Mouse (Mus musculus): Measurements from ENCODE around the gene Arid1b.
A peak's percentile ranks its signal among the peaks of the same experiment; 100 is the strongest.

Gene Arid1b

DNA sequence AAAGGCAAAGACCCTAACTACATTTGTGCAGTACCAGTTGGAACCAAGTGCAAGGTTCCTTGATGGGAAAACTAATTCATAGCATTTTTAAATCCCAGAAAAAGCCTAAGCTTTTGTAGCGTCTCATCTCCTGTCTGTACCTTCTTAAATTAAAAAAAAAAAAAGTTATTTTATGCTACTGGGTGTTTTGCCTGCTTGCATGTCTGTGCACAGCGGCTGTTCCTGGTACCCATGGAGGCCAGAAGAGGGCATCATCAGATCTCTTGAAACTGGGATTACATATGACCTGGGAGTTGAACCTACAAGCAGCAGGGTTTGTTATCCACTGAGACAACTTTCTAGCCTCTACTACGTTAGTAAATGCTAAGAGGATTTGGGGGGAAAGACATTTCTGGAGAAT is 196.2 kb downstream of the Arid1b start:
- no peak for DNase-seq (ENCODE audit: low spot score)

GRCm38 (mm10) chr17:5194157-5194916 is 200.2 kb downstream of the Arid1b start:
- DNase-seq (ENCODE audit: low spot score): no peak

DNA sequence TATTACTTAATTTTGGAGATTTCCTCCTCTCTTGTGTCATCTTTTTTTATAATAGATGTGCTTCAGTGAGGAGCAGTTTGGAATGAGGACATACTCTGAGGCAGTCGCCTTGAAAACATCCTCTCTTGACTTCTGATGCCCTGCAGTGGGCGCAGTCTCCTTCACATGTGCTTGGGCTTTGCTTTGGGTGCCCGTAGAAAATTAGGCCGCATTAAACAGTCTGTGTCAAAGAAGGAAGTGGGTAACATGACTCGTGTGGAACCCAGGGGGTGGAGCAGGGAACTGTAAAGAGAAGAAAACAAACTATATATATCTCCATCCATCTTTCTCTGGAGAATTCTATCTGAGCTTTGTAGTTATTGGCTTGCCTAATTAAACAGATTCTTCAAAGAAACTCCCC is 201.3 kb downstream of the Arid1b start:
- no peak for DNase-seq (ENCODE audit: low spot score)

GRCm38 (mm10) chr17:5196005-5196404 is 201.9 kb downstream of the Arid1b start:
- DNase-seq (ENCODE audit: low spot score): no peak

DNA sequence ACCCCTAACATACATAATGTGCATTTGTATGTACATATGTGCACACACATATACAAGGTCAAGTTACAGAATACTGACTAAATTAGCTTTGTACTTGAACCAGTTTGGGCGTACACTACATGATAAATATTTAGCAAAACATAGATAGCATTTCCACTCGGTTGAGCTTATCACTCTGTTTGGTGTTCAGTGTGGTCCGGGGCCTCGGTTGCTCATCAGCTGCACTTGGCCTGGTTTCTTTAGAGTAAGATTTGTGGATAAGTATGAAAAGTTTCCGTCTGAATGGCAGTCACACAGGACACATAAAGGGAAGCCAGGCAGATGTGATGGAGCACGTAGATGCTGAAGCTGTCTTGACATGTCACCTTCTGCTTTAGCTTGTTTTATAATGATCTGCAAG is 202.4 kb downstream of the Arid1b start:
- no peak for DNase-seq (ENCODE audit: low spot score)

DNA sequence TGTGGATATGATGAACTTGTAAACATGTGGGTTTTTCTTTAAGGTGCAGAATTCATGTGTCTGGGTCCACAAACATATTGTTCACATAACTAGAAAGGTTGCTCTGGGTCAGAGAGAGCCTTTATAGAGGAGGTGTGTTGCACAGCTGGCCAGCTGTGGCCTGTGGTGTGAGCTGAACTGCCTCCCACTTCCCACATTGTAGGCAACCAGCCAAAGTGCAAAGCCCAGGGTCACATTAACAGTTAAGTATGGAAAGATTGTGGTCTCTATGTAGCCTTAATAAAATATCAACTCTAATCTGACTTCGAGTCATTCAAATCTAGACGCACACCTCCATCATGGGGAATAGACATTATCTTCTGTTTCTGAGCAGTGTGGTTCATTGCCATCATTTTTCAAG is 203.0 kb downstream of the Arid1b start:
- no peak for DNase-seq (ENCODE audit: low spot score)

GRCm38 (mm10) chr17:5197765-5198164 is 203.6 kb downstream of the Arid1b start:
- DNase-seq (ENCODE audit: low spot score): no peak

DNA sequence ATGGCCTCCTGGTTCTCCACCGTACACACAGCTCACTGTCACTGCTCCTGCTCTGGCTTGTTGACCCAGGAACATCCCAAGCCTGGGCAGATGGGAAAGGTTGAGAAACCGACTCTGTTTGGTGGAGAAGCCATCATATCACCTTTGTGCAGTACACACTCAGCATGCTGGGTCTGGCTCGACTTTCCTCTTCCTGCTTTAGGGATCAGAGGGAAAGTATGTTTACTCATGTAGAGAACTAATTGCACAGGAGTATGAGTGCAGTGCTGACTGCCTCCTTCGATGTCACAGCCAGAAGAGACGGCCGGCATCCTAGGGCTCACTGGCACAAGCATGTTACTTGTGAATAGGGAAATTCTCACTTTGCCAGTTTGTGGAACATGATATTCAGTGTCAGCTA is 204.1 kb downstream of the Arid1b start:
- DNase-seq (ENCODE audit: low spot score): no peak

DNA sequence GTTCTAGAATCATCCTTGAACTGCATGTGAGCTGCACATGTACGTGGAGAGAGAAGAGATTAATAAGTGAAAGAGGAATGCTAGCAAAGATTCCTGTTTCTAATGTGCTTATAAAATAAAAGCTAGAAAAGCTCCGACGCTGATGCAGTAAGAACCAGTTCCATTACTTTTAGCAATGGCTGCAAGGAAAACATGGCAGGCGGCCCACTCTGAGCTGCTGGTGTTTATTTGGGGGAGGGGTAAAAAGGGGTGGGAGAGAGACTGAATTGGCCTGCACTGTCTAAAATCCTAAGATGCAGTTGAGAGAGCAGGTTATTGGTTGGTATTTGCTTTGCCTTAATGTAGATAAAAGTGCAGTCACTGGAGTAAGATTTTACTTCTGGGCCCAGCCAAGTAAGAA is 204.7 kb downstream of the Arid1b start:
- no peak for DNase-seq (ENCODE audit: low spot score)

- DNase-seq (ENCODE audit: low spot score): no peak
Observed at GRCm38 (mm10) chr17:5200638-5201037, 206.5 kb downstream of the Arid1b start.

DNA sequence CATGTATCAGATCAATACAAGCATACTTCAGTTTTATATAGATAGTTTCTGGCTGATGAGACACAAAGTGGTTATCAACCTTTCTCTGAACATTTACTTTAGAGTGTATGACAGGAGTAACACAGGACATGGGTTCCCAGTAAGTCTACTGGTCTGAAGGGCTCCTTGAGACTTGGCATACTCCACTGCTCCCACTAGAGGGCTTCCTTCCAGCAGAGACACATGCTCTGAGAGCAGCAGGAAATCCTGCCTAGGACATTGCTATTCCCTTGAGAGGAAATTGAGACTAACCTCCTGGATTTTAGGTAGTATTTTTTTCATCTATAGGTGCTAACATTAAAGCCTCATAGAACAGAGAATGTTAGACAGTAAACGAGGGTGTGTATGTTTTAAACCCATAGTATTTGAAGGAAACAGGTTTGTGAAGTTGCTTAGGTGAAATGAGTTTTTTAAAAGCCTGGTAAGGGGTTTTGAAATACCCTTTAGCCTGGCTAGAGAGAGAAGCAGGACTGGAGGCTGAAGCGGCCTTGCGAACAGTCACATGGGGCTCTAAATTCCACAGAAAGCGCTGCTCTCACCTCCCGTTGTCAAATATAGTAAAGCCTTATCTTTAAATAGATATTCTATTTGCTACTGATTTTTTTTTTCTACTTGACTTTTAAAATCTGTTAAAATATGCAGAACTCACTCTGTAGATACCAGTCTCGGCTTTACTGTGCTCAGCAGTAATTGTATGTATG is 207.9 kb downstream of the Arid1b start:
- peak; percentile 48 for DNase-seq (ENCODE audit: low spot score)

- DNase-seq (ENCODE audit: low spot score): no peak
Observed at GRCm38 (mm10) chr17:5202756-5203155, 208.6 kb downstream of the Arid1b start.

GRCm38 (mm10) chr17:5203346-5204102 is 209.4 kb downstream of the Arid1b start:
- DNase-seq (ENCODE audit: low spot score): no peak

DNA sequence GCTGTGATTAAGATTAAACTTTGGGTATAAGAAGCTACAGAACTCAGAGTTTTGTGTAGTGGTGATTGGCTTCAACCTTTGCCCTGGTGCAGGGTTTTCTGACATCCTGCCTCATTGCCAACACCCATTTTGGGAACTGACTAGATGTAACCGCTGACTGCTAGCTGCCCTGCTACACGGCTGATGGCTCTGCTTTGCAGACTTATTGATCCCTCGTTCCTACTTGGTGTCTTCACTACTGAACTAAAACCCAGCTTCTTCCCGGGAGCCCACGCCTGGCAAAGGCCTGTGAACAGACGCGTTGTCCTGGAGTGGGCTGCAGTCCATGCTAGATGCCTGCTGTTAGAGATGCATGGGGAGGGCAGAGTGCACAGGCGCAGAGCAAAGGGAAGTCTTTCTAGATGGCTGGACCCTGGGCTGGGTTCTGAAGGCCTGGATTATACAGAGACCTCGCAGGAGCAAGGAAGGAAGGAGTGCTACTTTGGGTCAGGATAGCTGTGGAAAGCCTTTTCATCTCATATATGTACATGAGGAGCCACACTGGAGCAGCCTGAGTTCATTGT is 210.1 kb downstream of the Arid1b start:
- no peak for DNase-seq (ENCODE audit: low spot score)

GRCm38 (mm10) chr17:5205163-5205581 is 211.0 kb downstream of the Arid1b start:
- no peak for DNase-seq (ENCODE audit: low spot score)

GRCm38 (mm10) chr17:5206731-5207130 is 212.6 kb downstream of the Arid1b start:
- no peak for DNase-seq (ENCODE audit: low spot score)

GRCm38 (mm10) chr17:5207881-5208280 is 213.7 kb downstream of the Arid1b start:
- DNase-seq (ENCODE audit: low spot score): no peak

- DNase-seq (ENCODE audit: low spot score): no peak
Observed at GRCm38 (mm10) chr17:5208362-5208761, 214.2 kb downstream of the Arid1b start.

DNA sequence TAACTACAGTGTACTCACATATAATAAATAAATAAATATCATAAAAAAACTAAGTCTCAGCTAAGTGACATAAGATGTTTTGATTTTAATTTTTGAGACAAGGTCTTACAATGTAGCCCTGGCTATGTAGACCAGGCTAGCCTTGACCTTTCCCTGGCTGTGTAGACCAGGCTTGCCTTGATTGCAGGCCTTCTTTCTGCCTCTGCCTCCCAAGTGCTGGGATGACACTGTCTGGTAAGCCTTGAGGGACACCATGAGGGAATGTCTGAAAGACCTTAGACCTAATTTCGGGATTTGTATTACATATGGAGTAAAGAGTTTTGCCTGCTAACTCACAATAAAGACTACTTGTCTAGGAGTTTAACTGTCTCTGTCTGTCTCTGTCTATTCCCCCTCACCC is 214.9 kb downstream of the Arid1b start:
- DNase-seq (ENCODE audit: low spot score): no peak

GRCm38 (mm10) chr17:5210101-5210727 is 216.1 kb downstream of the Arid1b start:
- DNase-seq (ENCODE audit: low spot score): no peak

DNA sequence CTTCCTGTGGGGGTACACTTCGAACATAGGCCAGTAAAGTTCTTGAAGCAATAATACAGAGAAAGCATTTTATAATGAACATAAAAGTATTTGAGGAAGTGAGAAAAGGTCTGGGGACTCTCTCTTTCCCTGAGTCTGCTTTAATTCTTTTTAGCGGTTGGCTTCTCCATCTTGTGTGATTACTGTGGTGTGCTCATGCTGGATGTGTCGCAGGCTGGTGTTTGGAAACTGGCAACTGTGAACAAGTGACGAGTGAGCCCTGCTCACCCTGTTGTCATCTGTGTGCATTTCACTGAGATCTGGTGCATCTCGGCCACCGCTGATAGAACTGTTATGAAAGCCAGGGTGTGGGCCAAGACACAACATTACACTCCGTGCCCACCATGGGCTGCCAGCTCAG is 216.8 kb downstream of the Arid1b start:
- no peak for DNase-seq (ENCODE audit: low spot score)

GRCm38 (mm10) chr17:5212166-5212565 is 218.0 kb downstream of the Arid1b start:
- no peak for DNase-seq (ENCODE audit: low spot score)
